Mouse (Mus musculus) intestine, embryonic 14.5 days (tissue): Measurements from ENCODE around the gene Acoxl. TPM values are rescaled to one million over a fixed set of nuclear protein-coding genes. Genes with fewer than 3 reads are reported as not detected.

Source experiments
- ATAC-seq: fragments of 200-750 bp; cut with Nextera tagmentation; replicated peaks from 2 replicates; pipeline ENCODE4 v1.8.0; 2017; ENCODE audit warnings: low read depth, moderate number of reproducible peaks, moderate TSS enrichment, moderate library complexity; ENCODE audit not compliant: low FRiP score, low TSS enrichment
- DNase-seq: peaks from one replicate; pipeline ENCODE4 v3.0.0-alpha.2; 2018; ENCODE audit warnings: low spot score
- H3K27ac ChIP-seq: fragments of 300-500 bp; sonication (generic); 2 replicates; pipeline ENCODE4 v1.5.1; 2014; ENCODE audit warnings: low read depth, mild to moderate bottlenecking, control low read depth
- H3K27me3 ChIP-seq: fragments of 300-500 bp; sonication (generic); replicated peaks from 2 replicates; pipeline ENCODE4 v1.6.1; 2014; ENCODE audit warnings: low read length, control low read depth; ENCODE audit not compliant: control insufficient read depth, insufficient read depth
- H3K36me3 ChIP-seq: fragments of 300-500 bp; sonication (generic); 2 replicates; pipeline ENCODE4 v1.6.1; 2014; ENCODE audit warnings: low read length, control low read depth; ENCODE audit not compliant: control insufficient read depth, insufficient read depth
- H3K4me1 ChIP-seq: fragments of 300-500 bp; sonication (generic); replicated peaks from 2 replicates; pipeline ENCODE4 v1.6.1; 2014; ENCODE audit warnings: low read length, control low read depth, mixed read lengths; ENCODE audit not compliant: control insufficient read depth, insufficient read depth
- H3K4me2 ChIP-seq: fragments of 300-500 bp; sonication (generic); 2 replicates; pipeline ENCODE4 v1.6.1; 2014; ENCODE audit warnings: low read length
- H3K4me3 ChIP-seq: fragments of 300-500 bp; sonication (generic); 2 replicates; pipeline ENCODE4 v1.5.1; 2014; ENCODE audit warnings: low read depth, low read length, control low read depth, mixed read lengths
- H3K9ac ChIP-seq: fragments of 300-500 bp; sonication (generic); 2 replicates; pipeline ENCODE4 v1.6.1; 2014; ENCODE audit warnings: mild to moderate bottlenecking, low read length
- H3K9me3 ChIP-seq: fragments of 300-500 bp; sonication (generic); 2 replicates; pipeline ENCODE4 v1.6.1; 2016; ENCODE audit warnings: low read length, control low read depth; ENCODE audit not compliant: control insufficient read depth
- WGBS: fragments of 180-500 bp; shearing (Covaris S2); extraction: QIAGEN DNeasy Blood & Tissue Kit; methylation state at CpG from one replicate; pipeline ENCODE4 v1.1.7; 2014; 5-methylcytosine and 5-hydroxymethylcytosine counted together
- polyA plus RNA-seq: library from polyadenylated mRNA; unstranded; fragments of >200 nt; fragmentation: Nextera tagmentation; extraction: Ambion mirVana; gene quantifications from 2 replicates; pipeline ENCODE4 v1.2.1, GENCODE M21; 2014

The Acoxl gene
- polyA plus RNA-seq, 1 experiment from 2014 or later, result 0.19 TPM

- Histone ChIP-seq H3K36me3 (no peaks in the 10 kb centered on the region), H3K9me3 (no peaks in the 10 kb centered on the region), H3K4me3 (no peak overlapping the region), H3K27ac (no peak overlapping the region), H3K4me2 (no peak overlapping the region), H3K4me1 (no peaks in the 10 kb centered on the region), H3K27me3 (no peaks in the 10 kb centered on the region), H3K9ac (no peak overlapping the region)
- DNase-seq (peak; percentile 34), ATAC-seq (no peak)
- 88% methylated on average over 1 of the region's 1 CpGs for WGBS
Observed at GRCm38 (mm10) chr2:127983981-127984380, 145.3 kb downstream of the Acoxl start.

GRCm38 (mm10) chr2:127987706-127988105 lies 149.0 kb downstream of the Acoxl start:
- no peak overlapping the region for H3K27ac ChIP-seq
- H3K27me3 ChIP-seq, result no peaks in the 10 kb centered on the region
- DNase-seq (no peak), ATAC-seq (no peak)
- H3K9ac ChIP-seq, result no peak overlapping the region
- 19% methylated on average over 4 of the region's 4 CpGs for WGBS
- no peak overlapping the region for H3K4me3 ChIP-seq
- H3K4me1 ChIP-seq, result peaks cover 7% of the 10 kb centered on the region; the same call in 1 of the 2 replicates
- H3K36me3 ChIP-seq, result no peaks in the 10 kb centered on the region
- no peaks in the 10 kb centered on the region for H3K9me3 ChIP-seq
- H3K4me2 ChIP-seq, result no peak overlapping the region

GRCm38 (mm10) chr2:127990856-127991479 lies 152.3 kb downstream of the Acoxl start:
- Histone ChIP-seq H3K9ac (no peak overlapping the region), H3K4me1 (peaks cover 7% of the 10 kb centered on the region; the same call in 1 of the 2 replicates), H3K4me3 (no peak overlapping the region), H3K9me3 (no peaks in the 10 kb centered on the region), H3K4me2 (no peak overlapping the region), H3K36me3 (no peaks in the 10 kb centered on the region), H3K27ac (no peak overlapping the region), H3K27me3 (no peaks in the 10 kb centered on the region)
- ATAC-seq (no peak), DNase-seq (no peak)
- 40% methylated on average over 6 of the region's 6 CpGs for WGBS

GRCm38 (mm10) chr2:127991656-127992055 lies 153.0 kb downstream of the Acoxl start:
- ATAC-seq, result no peak

GRCm38 (mm10) chr2:128008662-128009423 lies 170.2 kb downstream of the Acoxl start:
- no peak overlapping the region for H3K4me2 ChIP-seq
- ATAC-seq (no peak), DNase-seq (no peak)
- no peak overlapping the region for H3K9ac ChIP-seq
- 80% methylated on average over 17 of the region's 17 CpGs for WGBS
- no peaks in the 10 kb centered on the region for H3K9me3 ChIP-seq
- no peaks in the 10 kb centered on the region for H3K27me3 ChIP-seq
- H3K4me1 ChIP-seq, result no peaks in the 10 kb centered on the region
- no peak overlapping the region for H3K27ac ChIP-seq
- no peaks in the 10 kb centered on the region for H3K36me3 ChIP-seq
- no peak overlapping the region for H3K4me3 ChIP-seq

More at GRCm38 (mm10) chr2:127991656-127992055, 153.0 kb downstream of the Acoxl start:
- Histone ChIP-seq H3K36me3 (no peaks in the 10 kb centered on the region), H3K4me1 (peaks cover 7% of the 10 kb centered on the region; the same call in 1 of the 2 replicates), H3K4me3 (no peak overlapping the region), H3K4me2 (no peak overlapping the region), H3K27me3 (no peaks in the 10 kb centered on the region), H3K9me3 (no peaks in the 10 kb centered on the region), H3K9ac (no peak overlapping the region), H3K27ac (no peak overlapping the region)
- 78% methylated on average over 1 of the region's 1 CpGs for WGBS
- DNase-seq, result no peak

GRCm38 (mm10) chr2:128014613-128015012 lies 175.9 kb downstream of the Acoxl start:
- Histone ChIP-seq H3K4me2 (no peak overlapping the region), H3K9me3 (no peaks in the 10 kb centered on the region), H3K27ac (no peak overlapping the region), H3K4me1 (no peaks in the 10 kb centered on the region), H3K36me3 (no peaks in the 10 kb centered on the region), H3K9ac (no peak overlapping the region), H3K4me3 (no peak overlapping the region), H3K27me3 (no peaks in the 10 kb centered on the region)
- no peak for ATAC-seq
- 73% methylated on average over 2 of the region's 2 CpGs for WGBS
- DNase-seq, result no peak

GRCm38 (mm10) chr2:128015602-128016001 lies 176.9 kb downstream of the Acoxl start:
- 81% methylated on average over 8 of the region's 8 CpGs for WGBS

GRCm38 (mm10) chr2:128020039-128020907 lies 181.6 kb downstream of the Acoxl start:
- no peak for DNase-seq
- WGBS, result 41% methylated on average over 7 of the region's 7 CpGs

More at GRCm38 (mm10) chr2:128015602-128016001, 176.9 kb downstream of the Acoxl start:
- 0 out of 2 replicates have a peak, but pooled peaks cover 4% of the 10 kb centered on the region for H3K27me3 ChIP-seq
- no peaks in the 10 kb centered on the region for H3K4me1 ChIP-seq
- no peaks in the 10 kb centered on the region for H3K9me3 ChIP-seq
- no peak overlapping the region for H3K4me2 ChIP-seq
- DNase-seq (no peak), ATAC-seq (no peak)
- no peak overlapping the region for H3K4me3 ChIP-seq
- no peak overlapping the region for H3K27ac ChIP-seq
- H3K9ac ChIP-seq, result no peak overlapping the region
- H3K36me3 ChIP-seq, result no peaks in the 10 kb centered on the region

More at GRCm38 (mm10) chr2:128020039-128020907, 181.6 kb downstream of the Acoxl start:
- no peaks in the 10 kb centered on the region for H3K4me1 ChIP-seq
- H3K9me3 ChIP-seq, result no peaks in the 10 kb centered on the region
- no peak overlapping the region for H3K4me3 ChIP-seq
- 0 out of 2 replicates have a peak, but pooled peaks cover 5% of the 10 kb centered on the region for H3K27me3 ChIP-seq
- no peak overlapping the region for H3K4me2 ChIP-seq
- no peak overlapping the region for H3K9ac ChIP-seq
- H3K27ac ChIP-seq, result no peak overlapping the region
- no peak for ATAC-seq
- no peaks in the 10 kb centered on the region for H3K36me3 ChIP-seq
